Mouse (Mus musculus) bone marrow, adult 2 months (tissue): ENCODE data around the gene H2afv. TPM values are rescaled to one million over a fixed set of nuclear protein-coding genes. Genes with fewer than 3 reads are reported as not detected.
"Not testable (repeated sequence)": the region's sequence is repeated elsewhere in the genome, so short reads cannot be mapped to it uniquely, and the experiment has no call there.

Source experiments
- H3K27ac ChIP-seq: fragments of 200-500 bp; 2 replicates; pipeline ENCODE4 v1.5.1; 2012; ENCODE audit warnings: low read depth, mild to moderate bottlenecking, control low read depth, inconsistent platforms, low read length; ENCODE audit not compliant: control insufficient read depth, poor library complexity, insufficient read depth
- H3K4me1 ChIP-seq: fragments of 200-500 bp; 2 replicates; pipeline ENCODE4 v1.6.1; 2011; ENCODE audit warnings: low read length; ENCODE audit not compliant: control insufficient read depth, insufficient read depth
- H3K4me3 ChIP-seq: fragments of 200-500 bp; replicated peaks from 2 replicates; pipeline ENCODE3; 2011; ENCODE audit warnings: mild to moderate bottlenecking, low read depth, low read length, control low read depth; ENCODE audit not compliant: control insufficient read depth
- CTCF ChIP-seq: fragments of 200-500 bp; IDR thresholded peaks from 2 replicates; pipeline ENCODE4 v1.5.1; 2011; ENCODE audit warnings: low read length, control low read depth; ENCODE audit not compliant: control insufficient read depth, insufficient read depth
- POLR2A ChIP-seq: fragments of 200-500 bp; IDR thresholded peaks from 2 replicates; pipeline ENCODE4 v1.6.1; 2011; ENCODE audit warnings: low read depth, mild to moderate bottlenecking, control low read depth, low read length, borderline replicate concordance; ENCODE audit not compliant: control insufficient read depth
- WGBS: fragments of 180-500 bp; shearing (Covaris S2); methylation state at CpG from one replicate; pipeline ENCODE4 v1.1.7; 2018; 5-methylcytosine and 5-hydroxymethylcytosine counted together
- polyA plus RNA-seq: library from polyadenylated mRNA; stranded (reverse); fragments of >200 nt; gene quantifications from 2 replicates; pipeline ENCODE4 v1.2.4, GENCODE M21; 2011; ENCODE audit warnings: low replicate concordance; ENCODE audit not compliant: missing spikeins, insufficient read depth, insufficient read length

The H2afv gene
- polyA plus RNA-seq, 1 experiment, result 217 TPM

GRCm38 (mm10) chr11:6430186-6430585, 14.1 kb downstream of the H2afv start:
- no peak overlapping the region for H3K27ac ChIP-seq
- 93% methylated on average over 7 of the region's 7 CpGs for WGBS
- H3K4me3 ChIP-seq, result no peak overlapping the region
- TF ChIP-seq CTCF (no peak), POLR2A (no peak)
- no peaks in the 10 kb centered on the region for H3K4me1 ChIP-seq

- no peak overlapping the region for H3K27ac ChIP-seq
- TF ChIP-seq POLR2A, result no peak
- no peak for TF ChIP-seq CTCF
Observed at GRCm38 (mm10) chr11:6420722-6421350, 23.4 kb downstream of the H2afv start.

DNA sequence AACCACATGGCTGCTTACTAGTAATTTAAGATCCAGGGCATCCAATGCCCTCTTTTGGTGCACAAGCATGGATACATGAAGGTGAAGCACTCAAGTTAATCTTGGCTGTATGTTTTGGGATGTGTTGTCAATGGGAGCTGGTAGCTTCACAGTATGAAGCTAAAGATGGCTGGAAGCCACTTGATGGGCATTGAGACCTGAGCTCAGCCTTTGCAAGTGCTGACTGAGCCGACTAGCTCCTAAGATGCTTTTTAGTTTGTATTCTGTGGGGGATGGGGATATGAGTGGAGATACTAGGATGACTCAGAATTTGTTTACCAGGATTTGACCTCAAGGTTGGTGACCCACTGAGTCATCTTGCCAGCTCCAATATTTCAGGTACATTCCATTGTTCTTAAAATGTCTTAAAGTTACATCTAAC, 23.9 kb downstream of the H2afv start:
- H3K27ac ChIP-seq, result no peak overlapping the region
- no peaks in the 10 kb centered on the region for H3K4me1 ChIP-seq
- 40% methylated on average over 1 of the region's 1 CpGs for WGBS
- TF ChIP-seq POLR2A (no peak), CTCF (no peak)
- H3K4me3 ChIP-seq, result no peak overlapping the region

More at GRCm38 (mm10) chr11:6420722-6421350, 23.4 kb downstream of the H2afv start:
- H3K4me1 ChIP-seq, result no peaks in the 10 kb centered on the region
- no peak overlapping the region for H3K4me3 ChIP-seq
- 82% methylated on average over 2 of the region's 2 CpGs for WGBS

DNA sequence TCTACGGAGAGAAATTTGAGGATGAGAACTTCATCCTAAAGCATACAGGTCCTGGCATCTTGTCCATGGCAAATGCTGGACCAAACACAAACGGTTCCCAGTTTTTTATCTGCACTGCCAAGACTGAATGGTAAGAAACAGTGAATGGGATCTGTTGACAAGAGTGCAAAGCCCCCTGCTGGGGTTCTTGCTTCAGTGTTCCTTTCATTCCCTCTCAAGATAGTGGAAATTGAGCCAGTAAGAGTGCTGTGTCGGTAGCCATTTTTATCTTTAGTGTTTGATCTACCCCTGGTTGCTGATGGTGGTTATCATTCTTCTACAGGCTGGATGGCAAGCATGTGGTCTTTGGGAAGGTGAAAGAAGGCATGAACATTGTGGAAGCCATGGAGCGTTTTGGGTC, 25.1 kb downstream of the H2afv start:
- 65% methylated on average over 4 of the region's 4 CpGs for WGBS
- not testable (repeated sequence) for H3K4me1 ChIP-seq

DNA sequence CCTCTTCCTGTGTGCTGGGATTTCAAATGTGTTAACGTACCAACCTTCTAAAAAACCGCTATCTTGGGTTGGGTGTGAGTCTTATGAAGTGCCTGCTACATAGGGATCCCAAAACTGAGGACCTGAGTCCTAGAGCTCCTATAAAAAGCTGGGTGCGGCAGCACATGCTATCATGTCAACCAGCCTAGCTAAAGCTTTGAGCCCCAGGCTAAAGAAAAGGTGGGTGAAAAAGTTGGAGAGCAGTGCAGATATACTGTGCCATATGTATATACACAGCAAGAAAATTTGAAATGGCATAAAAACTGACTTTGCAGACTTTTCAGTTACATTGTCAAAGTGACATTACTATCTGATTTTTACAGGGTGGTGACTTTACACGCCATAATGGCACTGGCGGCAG, 25.5 kb downstream of the H2afv start:
- Histone ChIP-seq H3K4me3 (no peak overlapping the region), H3K27ac (no peak overlapping the region), H3K4me1 (no peaks in the 10 kb centered on the region)
- TF ChIP-seq CTCF (no peak), POLR2A (no peak)
- 73% methylated on average over 5 of the region's 5 CpGs for WGBS

More for the DNA sequence above, 25.1 kb downstream of the H2afv start:
- not testable (repeated sequence) for H3K4me3 ChIP-seq, H3K27ac ChIP-seq

GRCm38 (mm10) chr11:6417490-6417889, 26.8 kb downstream of the H2afv start:
- no peak for TF ChIP-seq POLR2A
- no peak for TF ChIP-seq CTCF
- no peaks in the 10 kb centered on the region for H3K4me1 ChIP-seq
- H3K27ac ChIP-seq, result no peak overlapping the region
- H3K4me3 ChIP-seq, result no peak overlapping the region

GRCm38 (mm10) chr11:6417069-6417468, 27.2 kb downstream of the H2afv start:
- Histone ChIP-seq H3K4me3 (peak overlapping the region; percentile 43), H3K4me1 (no peaks in the 10 kb centered on the region), H3K27ac (no peak overlapping the region)
- TF ChIP-seq POLR2A (no peak), CTCF (no peak)
- 11% methylated on average over 2 of the region's 2 CpGs for WGBS

DNA sequence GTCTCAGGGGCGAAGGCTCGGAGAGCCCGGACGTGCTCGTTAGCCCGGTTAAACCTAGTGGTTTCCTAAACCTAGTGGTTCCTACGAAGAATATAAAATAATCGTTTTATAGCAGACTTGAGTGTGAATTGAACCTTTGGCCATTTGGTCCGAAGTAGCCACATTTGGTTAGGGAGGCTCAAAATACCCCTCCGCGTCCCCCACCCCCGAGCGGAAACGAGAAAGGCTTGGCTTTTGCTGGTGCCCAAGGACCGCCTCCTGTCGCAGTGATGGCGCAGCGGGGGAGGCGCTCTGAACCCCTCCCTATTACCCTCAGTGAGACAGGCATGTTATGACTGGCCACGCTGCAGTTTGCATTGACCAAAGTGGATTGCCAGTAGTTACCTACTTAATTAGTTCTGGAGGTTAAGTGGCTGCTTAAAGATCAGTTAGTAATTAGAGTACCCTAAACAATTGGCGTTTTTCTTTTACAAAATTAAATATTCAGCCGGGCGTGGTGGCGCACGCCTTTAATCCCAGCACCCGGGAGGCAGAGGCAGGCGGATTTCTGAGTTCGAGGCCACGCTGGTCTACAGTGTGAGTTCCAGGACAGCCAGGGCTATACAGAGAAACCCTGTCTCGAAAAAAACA, 27.7 kb downstream of the H2afv start:
- WGBS, result under 1% methylated on average over 30 of the region's 30 CpGs

More for the DNA sequence above, 27.7 kb downstream of the H2afv start:
- TF ChIP-seq POLR2A (peak; percentile 42; the same call in 1 of the 2 replicates), CTCF (no peak)
- Histone ChIP-seq H3K4me1 (no peaks in the 10 kb centered on the region), H3K4me3 (peak overlapping the region; percentile 94), H3K27ac (peak overlapping the region; percentile 93)
